Mouse (Mus musculus): Measurements from ENCODE around the gene Nab1.

DNA sequence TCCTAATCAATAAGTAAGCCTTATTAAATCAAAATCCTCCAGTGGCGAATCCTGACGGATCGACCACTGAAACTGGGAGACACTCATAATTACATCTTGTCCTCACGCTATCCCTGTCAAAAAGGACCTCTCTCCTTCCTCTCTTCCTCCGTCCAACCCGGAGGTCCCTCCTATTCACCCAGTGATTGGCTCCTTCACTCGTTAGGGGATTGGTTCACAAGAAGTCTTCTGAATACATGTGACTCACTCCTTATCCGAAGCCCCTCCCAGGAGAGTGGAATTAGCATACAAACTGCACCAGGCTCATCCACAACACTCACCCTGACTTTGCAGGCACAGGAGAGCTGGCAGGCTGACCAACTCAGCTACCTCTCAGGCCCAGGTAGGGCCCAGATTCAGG is 68.7 kb downstream of the Nab1 start:
- no peak for TF ChIP-seq GATA2 (IDR thresholded peaks at IDR 0.05; ENCODE audit: borderline replicate concordance, low read depth, low read length)
- TF ChIP-seq CTCF (IDR thresholded peaks at IDR 0.05; ENCODE audit: low read depth, low read length), result no peak
- TF ChIP-seq GATA1 (IDR thresholded peaks at IDR 0.05; ENCODE audit: borderline replicate concordance, low read length), result no peak
- no peak for TF ChIP-seq TAL1 (conservative IDR thresholded peaks at IDR 0.05; ENCODE audit: low read depth, low read length)
